Mouse (Mus musculus): Measurements from ENCODE around the gene Dnal1. TPM values are rescaled to one million over a fixed set of nuclear protein-coding genes. Genes with fewer than 3 reads are reported as not detected.
"Not testable (repeated sequence)": the region's sequence is repeated elsewhere in the genome, so short reads cannot be mapped to it uniquely, and the experiment has no call there.

The Dnal1 gene
- 15.6 and 17.1 TPM in 2 replicates for total RNA-seq (2014; rRNA removed)
- 7.1 and 10.7 TPM in 2 replicates for polyA plus RNA-seq (2015; fragmentation: Nextera tagmentation; extraction: Ambion mirVana)

GRCm38 (mm10) chr12:84114153-84114994 lies at the start of gene Dnal1:
Gene Dnal1 (plus strand): TSS chr12:84114366.
- no peaks in the 10 kb centered on the region for H3K27me3 ChIP-seq (ENCODE audit: insufficient read depth, low read length)
- H3K9me3 ChIP-seq (ENCODE audit: low read length): no peaks in the 10 kb centered on the region
- H3K9ac ChIP-seq (replicated peaks; ENCODE audit: low read length, poor library complexity, severe bottlenecking): peak within 1 kb of the TSS; percentile 79
- ATAC-seq (ENCODE audit: low FRiP score) (peak; percentile 92), DNase-seq (ENCODE audit: low spot score) (peak; percentile 97)
- H3K4me2 ChIP-seq (ENCODE audit: low read depth, low read length, poor library complexity, severe bottlenecking): peak within 1 kb of the TSS; percentile 73
- TF ChIP-seq CTCF (IDR thresholded peaks at IDR 0.05): peak; percentile 26; the same call in 1 of the 2 replicates
- peak within 1 kb of the TSS; percentile 78 for H3K27ac ChIP-seq (ENCODE audit: low read depth, low read length)
- WGBS: 2% methylated on average over 30 of the region's 35 CpGs
- H3K4me3 ChIP-seq (ENCODE audit: low read depth, low read length): peak within 1 kb of the TSS; percentile 81
- no peaks in the 10 kb centered on the region for H3K36me3 ChIP-seq (ENCODE audit: insufficient read depth, low read length)
- H3K4me1 ChIP-seq (ENCODE audit: insufficient read depth, low read length): no peaks in the 10 kb centered on the region

GRCm38 (mm10) chr12:84064621-84065020 lies 49.5 kb upstream of the Dnal1 start:
- DNase-seq (ENCODE audit: low spot score): no peak

GRCm38 (mm10) chr12:84067752-84068151 lies 46.4 kb upstream of the Dnal1 start:
- Histone ChIP-seq H3K4me1 (ENCODE audit: insufficient read depth, low read length) (no peaks in the 10 kb centered on the region), H3K27me3 (ENCODE audit: insufficient read depth, low read length) (peaks cover 22% of the 10 kb centered on the region; the same call in 1 of the 2 replicates), H3K4me2 (ENCODE audit: low read depth, low read length, poor library complexity, severe bottlenecking) (no peak overlapping the region), H3K4me3 (ENCODE audit: low read depth, low read length) (no peak overlapping the region), H3K27ac (ENCODE audit: low read depth, low read length) (no peak overlapping the region), H3K36me3 (ENCODE audit: insufficient read depth, low read length) (no peaks in the 10 kb centered on the region), H3K9me3 (ENCODE audit: low read length) (no peaks in the 10 kb centered on the region), H3K9ac (replicated peaks; ENCODE audit: low read length, poor library complexity, severe bottlenecking) (no peak overlapping the region)
- ATAC-seq (ENCODE audit: low FRiP score) (no peak), DNase-seq (ENCODE audit: low spot score) (no peak)
- WGBS: 81% methylated on average over 4 of the region's 4 CpGs
- TF ChIP-seq CTCF (IDR thresholded peaks at IDR 0.05): no peak

More at GRCm38 (mm10) chr12:84064621-84065020, 49.5 kb upstream of the Dnal1 start:
- Histone ChIP-seq H3K27me3 (ENCODE audit: insufficient read depth, low read length) (peaks cover 17% of the 10 kb centered on the region; the same call in 1 of the 2 replicates), H3K27ac (ENCODE audit: low read depth, low read length) (no peak overlapping the region), H3K4me1 (ENCODE audit: insufficient read depth, low read length) (no peaks in the 10 kb centered on the region), H3K4me3 (ENCODE audit: low read depth, low read length) (no peak overlapping the region), H3K36me3 (ENCODE audit: insufficient read depth, low read length) (no peaks in the 10 kb centered on the region), H3K4me2 (ENCODE audit: low read depth, low read length, poor library complexity, severe bottlenecking) (no peak overlapping the region), H3K9me3 (ENCODE audit: low read length) (no peaks in the 10 kb centered on the region), H3K9ac (replicated peaks; ENCODE audit: low read length, poor library complexity, severe bottlenecking) (no peak overlapping the region)
- TF ChIP-seq CTCF (IDR thresholded peaks at IDR 0.05): no peak
- ATAC-seq (ENCODE audit: low FRiP score): no peak
- 76% methylated on average over 8 of the region's 8 CpGs for WGBS

- WGBS: 55% methylated on average over 8 of the region's 8 CpGs
- Histone ChIP-seq H3K27me3 (ENCODE audit: insufficient read depth, low read length) (peaks cover 22% of the 10 kb centered on the region; the same call in 1 of the 2 replicates), H3K4me2 (ENCODE audit: low read depth, low read length, poor library complexity, severe bottlenecking) (no peak overlapping the region), H3K36me3 (ENCODE audit: insufficient read depth, low read length) (no peaks in the 10 kb centered on the region), H3K27ac (ENCODE audit: low read depth, low read length) (no peak overlapping the region), H3K4me1 (ENCODE audit: insufficient read depth, low read length) (no peaks in the 10 kb centered on the region), H3K4me3 (ENCODE audit: low read depth, low read length) (no peak overlapping the region), H3K9ac (replicated peaks; ENCODE audit: low read length, poor library complexity, severe bottlenecking) (no peak overlapping the region), H3K9me3 (ENCODE audit: low read length) (no peaks in the 10 kb centered on the region)
- ATAC-seq (ENCODE audit: low FRiP score): no peak
- no peak for TF ChIP-seq CTCF (IDR thresholded peaks at IDR 0.05)
- DNase-seq (ENCODE audit: low spot score): no peak
These were observed 45.9 kb upstream of the Dnal1 start for GRCm38 (mm10) chr12:84068296-84068695.

- TF ChIP-seq CTCF (IDR thresholded peaks at IDR 0.05): no peak
- Histone ChIP-seq H3K4me3 (ENCODE audit: low read depth, low read length) (peak within 1 kb of the TSS; percentile 41), H3K9me3 (ENCODE audit: low read length) (no peaks in the 10 kb centered on the region), H3K27me3 (ENCODE audit: insufficient read depth, low read length) (peaks cover 22% of the 10 kb centered on the region; the same call in 1 of the 2 replicates), H3K27ac (ENCODE audit: low read depth, low read length) (no peak within 1 kb of the TSS), H3K4me1 (ENCODE audit: insufficient read depth, low read length) (no peaks in the 10 kb centered on the region), H3K9ac (replicated peaks; ENCODE audit: low read length, poor library complexity, severe bottlenecking) (no peak within 1 kb of the TSS), H3K4me2 (ENCODE audit: low read depth, low read length, poor library complexity, severe bottlenecking) (peak within 1 kb of the TSS; percentile 53), H3K36me3 (ENCODE audit: insufficient read depth, low read length) (no peaks in the 10 kb centered on the region)
- 52% methylated on average over 9 of the region's 9 CpGs for WGBS
- no peak for DNase-seq (ENCODE audit: low spot score)
- ATAC-seq (ENCODE audit: low FRiP score): no peak
These were observed 45.2 kb upstream of the Dnal1 start, which contains the start of gene Acot5 for GRCm38 (mm10) chr12:84068986-84069385. Gene Acot5 (plus strand): TSS chr12:84069325.

- not testable (repeated sequence) for H3K27ac ChIP-seq (ENCODE audit: low read depth, low read length); H3K9me3 ChIP-seq (ENCODE audit: low read length); H3K9ac ChIP-seq (replicated peaks; ENCODE audit: low read length, poor library complexity, severe bottlenecking); H3K4me1 ChIP-seq (ENCODE audit: insufficient read depth, low read length); H3K36me3 ChIP-seq (ENCODE audit: insufficient read depth, low read length); DNase-seq (ENCODE audit: low spot score); ATAC-seq (ENCODE audit: low FRiP score)
- H3K4me3 ChIP-seq (ENCODE audit: low read depth, low read length): peak overlapping the region; percentile 41
- 2% methylated on average over 32 of the region's 52 CpGs for WGBS
- peaks cover 22% of the 10 kb centered on the region; the same call in 1 of the 2 replicates for H3K27me3 ChIP-seq (ENCODE audit: insufficient read depth, low read length)
- peak overlapping the region; percentile 53 for H3K4me2 ChIP-seq (ENCODE audit: low read depth, low read length, poor library complexity, severe bottlenecking)
These were observed 44.6 kb upstream of the Dnal1 start for GRCm38 (mm10) chr12:84069582-84069981.
